Mouse (Mus musculus) left cerebral cortex, adult 18-20 months (tissue): Measurements from ENCODE around the gene C5ar2. TPM values are rescaled to one million over a fixed set of nuclear protein-coding genes. Genes with fewer than 3 reads are reported as not detected.
"Not testable (repeated sequence)": the region's sequence is repeated elsewhere in the genome, so short reads cannot be mapped to it uniquely, and the experiment has no call there.

Experiments used
- DNase-seq, 2 experiments: peaks; one replicate each; pipeline ENCODE4 v3.0.0; 2021 to 2022; ENCODE audit warnings: low spot score in 2 of 2, mixed read lengths in 1 of 2
- long read RNA-seq, 2 experiments: library from polyadenylated mRNA; stranded (forward); transcript quantifications; one replicate each; pipeline ENCODE4 v2.0.0; 2021
- total RNA-seq, 2 experiments: library from RNA; stranded (reverse); gene quantifications; 2 replicates each; pipeline ENCODE4 v1.2.3; 2021

The C5ar2 gene
- total RNA-seq: under 1 TPM; 0.58 to 0.73 TPM
- long read RNA-seq, experiment 1: 0 reads
- long read RNA-seq, experiment 2: 0 reads

DNA sequence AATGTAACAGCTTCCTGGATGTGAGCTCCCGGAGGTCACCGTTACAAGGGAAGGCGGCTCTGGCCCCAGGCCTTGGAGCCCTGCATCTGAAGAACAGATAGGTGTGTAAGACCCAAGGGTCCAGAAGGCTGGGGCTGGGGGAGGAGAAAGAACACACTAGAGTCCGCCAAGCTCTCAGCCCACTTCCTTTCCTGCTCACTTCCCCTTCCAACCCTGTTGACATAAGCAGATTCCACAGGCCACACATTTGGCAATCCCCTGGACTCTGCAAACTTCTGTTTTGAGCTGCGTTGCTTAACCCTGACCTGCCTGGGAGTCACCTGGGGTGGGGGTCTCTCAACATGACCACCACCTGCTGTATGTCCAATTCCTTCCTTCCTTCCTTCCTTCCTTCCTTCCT lies at the start of gene C5ar2:
Gene C5ar2, minus strand, starts transcription at position 88 of the 400 bp plus-strand sequence.
- DNase-seq: no peak

DNA sequence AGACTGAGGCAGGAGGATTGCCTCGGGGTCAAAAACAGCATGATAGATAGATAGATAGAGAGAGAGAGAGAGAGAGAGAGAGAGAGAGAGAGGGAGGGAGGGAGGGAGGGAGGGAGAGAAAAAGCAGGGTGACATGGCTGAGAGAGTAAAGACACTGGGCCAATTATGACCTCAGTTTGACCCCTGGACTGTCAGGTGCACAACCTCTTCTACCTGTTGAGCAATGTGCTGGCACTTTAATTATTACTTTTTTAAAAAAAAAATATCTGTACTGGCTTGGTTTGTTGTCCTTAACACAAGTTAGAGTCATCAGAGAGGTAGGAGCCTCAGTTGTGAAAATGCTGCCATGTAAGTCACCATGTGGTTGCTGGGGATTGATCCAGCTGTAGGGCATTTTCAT lies 43.8 kb upstream of the C5ar2 start:
- DNase-seq: no peak

DNA sequence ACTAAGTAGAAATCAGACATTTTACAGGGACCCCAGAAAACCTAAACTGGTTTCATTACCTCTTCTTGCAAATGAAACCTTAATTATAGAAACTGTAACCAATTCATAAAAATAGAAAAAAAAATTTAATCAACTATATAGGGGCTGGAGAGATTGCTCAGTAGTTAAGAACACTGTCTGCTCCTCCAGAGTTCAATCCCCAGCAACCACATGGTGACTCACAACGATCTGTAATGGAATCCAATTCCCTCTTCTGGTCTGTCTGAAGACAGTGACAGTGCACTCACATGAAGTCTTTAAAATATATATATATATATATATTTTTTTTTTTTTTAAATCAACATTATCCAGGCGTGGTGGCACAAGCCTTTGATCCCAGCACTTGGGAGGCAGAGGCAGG lies 43.1 kb upstream of the C5ar2 start:
- DNase-seq: no peak

DNA sequence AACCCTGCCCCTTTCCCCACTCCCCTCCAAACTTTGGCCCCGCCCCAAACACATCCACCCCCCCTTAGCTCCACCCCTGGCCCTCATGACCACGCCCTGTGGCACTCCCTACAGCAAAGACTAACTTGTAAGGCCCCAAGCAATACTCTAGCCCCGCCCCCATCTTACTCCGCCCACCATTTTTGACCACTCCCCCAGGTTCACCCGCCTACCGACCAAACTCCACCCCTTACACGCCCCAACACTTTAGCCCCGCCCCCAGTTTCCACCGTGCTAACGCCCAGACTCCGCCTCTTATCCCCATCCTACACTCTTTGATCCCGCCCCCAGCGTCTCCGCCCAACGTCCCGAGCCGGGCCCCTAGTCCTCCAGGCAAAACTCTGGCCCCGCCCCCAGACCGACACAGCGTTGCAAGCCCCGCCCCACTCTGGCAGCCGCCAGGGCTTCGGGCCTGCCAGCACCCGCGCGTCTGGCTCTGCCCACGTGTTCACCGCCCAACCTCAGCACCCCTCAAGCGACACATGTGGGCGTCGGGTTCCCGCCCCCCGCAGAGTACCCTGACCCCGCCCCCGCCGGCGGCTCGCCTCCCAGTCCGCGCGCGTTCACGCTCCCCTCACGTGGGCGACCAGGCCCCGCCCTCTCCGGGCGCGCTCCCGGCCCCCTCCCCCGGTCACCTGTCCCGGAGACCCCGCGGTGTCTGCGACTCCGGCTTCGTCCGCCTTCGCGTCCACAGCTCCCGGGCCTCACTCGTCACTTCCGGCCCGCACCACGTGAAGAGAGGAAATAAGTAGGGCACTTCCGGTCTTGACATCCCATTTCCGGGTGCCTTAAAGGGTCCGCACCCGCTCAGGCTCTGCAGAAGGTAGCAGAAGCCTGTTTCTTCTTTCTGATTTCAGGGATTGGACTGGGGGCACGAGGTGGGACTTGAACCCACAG lies 42.3 kb upstream of the C5ar2 start, which contains the start of gene Ccdc9:
Gene Ccdc9, minus strand, starts transcription at position 770 of the 936 bp plus-strand sequence.
- DNase-seq: peak; percentile 99

DNA sequence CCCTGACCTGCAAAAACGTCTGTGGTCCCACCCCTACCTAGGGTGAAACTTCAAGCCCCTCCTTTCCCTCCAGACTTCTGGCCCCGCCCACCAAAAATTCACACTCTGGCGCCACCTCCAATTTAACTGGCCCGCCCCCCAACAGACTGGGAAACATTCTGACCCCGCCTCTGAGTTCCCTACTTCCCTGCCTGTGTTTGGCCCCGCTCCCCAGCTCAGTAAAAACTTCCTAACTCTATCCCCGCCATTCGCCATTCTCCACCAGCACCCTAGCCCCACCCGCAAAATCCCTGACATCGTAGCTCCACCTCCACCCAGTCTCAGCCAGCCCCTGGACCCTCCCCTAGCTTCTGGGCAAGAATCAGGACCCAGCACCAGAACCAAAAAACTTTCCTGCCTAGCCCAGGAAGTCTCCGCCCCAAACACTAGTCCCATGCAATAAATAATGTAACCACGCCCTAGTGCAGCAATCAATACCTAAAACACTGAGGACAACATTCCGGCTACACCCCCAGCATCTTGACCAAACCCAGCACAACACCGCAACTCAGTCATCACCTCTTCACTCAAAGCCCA lies 41.6 kb upstream of the C5ar2 start:
- no peak for DNase-seq

DNA sequence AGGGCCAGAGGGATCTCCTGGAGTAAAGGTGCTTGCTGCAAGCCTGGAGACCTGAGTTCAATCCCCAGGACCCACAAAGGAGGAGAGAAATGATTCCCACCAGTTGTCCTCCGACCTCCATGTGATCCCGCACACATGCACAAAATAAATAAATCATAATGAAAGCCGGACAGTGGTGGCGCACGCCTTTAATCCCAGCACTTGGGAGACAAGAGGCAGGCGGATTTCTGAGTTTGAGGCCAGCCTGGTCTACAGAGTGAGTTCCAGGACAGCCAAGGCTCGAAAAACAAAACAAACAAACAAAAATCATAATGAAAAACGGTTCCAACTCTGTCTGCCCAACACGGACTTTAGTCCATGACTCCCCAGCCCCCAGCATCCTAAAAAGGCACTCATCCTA lies 41.0 kb upstream of the C5ar2 start:
- no peak for DNase-seq

DNA sequence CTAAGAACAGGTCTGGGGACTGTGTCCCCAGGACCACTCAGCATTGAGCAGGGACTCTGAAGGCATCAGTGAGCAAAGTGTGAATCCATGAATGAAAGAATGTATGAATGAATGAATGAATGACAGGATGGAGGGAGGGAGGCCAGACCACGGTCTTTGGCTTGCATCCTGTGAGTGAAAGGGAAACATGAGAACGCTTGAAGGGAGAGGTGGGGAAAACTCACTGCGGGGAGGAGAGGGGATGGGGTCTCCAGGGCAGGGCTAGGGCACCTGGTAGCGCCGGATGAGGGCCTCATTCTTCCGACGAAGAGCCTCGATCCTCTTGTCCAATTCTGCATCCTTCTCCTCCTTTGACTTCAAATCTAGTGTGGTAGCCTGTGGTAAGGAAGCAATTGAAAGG lies 40.0 kb upstream of the C5ar2 start:
- DNase-seq: no peak

DNA sequence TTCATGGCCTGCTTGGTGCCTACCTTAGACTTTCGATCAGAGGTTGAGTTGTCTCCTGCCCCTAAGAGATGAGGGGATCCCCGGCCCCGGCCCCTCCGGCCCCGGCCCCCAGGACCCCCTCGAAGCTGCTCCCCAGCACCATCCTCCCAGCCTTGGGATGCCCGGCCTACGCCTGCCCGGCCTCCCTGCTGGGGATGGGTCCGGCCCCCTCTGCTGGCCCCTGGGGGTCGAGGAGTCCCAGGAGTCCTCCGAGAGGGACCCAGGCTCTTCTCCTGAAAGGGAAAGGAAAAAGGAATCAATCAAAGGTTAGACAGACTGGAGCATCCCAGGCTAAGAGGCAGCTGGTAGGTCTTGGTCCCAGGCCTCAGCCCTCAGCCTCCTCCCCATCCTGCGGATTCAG lies 38.4 kb upstream of the C5ar2 start:
- no peak for DNase-seq

DNA sequence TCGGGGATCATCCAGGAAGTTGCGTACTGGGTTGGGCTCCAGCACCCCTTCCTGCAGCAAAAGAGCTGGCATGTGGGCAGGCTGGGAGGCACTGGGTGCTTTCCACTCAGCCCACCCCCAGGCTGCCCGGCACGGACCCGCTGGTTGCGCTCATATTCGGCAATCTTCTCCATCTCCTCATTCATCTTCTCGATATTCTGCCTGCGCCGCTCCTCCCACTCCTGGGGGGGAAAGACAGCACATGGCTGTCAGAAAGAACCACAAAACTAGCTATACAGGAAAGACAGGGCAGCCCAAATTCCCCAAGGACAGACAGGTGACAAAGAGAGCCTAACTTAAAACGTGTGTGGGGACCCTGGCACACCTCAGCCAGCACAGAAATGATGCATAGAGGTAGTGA lies 36.8 kb upstream of the C5ar2 start:
- no peak for DNase-seq

DNA sequence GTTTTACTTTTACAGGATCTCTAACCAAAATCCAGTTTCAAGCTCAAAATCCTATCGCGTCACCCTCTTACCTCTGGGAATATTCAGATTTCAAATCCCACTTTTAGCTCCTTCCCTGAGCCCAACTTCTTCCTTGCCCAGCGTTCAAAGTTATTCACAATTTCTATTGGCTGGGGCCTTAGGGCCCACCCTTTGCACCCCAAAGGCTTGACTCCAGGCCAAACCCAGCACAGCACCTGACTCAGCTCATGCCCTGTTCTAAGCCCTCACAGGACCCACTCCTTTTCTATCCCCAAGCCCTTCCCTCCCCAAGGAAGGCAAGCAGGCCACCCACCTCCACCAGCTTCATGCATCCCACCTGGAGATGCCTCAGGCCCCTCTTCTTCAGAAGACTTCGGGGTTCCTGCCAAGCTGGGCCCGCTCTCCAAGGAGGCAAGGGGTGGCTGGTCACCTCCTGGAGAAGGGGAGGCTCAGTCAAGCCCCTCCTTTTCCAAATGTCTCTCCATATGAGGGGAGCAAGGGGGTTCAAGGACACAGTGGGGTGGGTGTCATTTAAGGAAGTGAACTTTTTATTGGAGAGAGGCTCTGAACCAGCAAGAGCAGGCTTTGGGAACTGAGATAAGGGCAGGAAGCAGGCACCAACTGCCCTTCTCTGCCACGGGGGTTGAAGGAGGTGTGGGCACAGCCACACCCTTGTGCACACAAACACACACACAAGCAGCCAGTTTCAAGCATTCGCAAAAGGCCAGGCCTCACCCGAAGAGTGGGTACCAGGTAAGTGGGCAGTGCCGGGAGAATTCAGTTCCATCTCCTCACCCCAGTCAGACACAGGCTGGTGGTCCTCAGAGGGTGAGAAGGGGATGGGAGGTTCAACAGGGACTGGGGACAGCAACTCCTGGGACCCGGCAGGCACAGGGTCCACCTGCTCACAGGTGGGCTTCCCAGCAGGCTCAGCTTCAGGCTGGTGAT lies 31.3 kb upstream of the C5ar2 start:
- DNase-seq: no peak

DNA sequence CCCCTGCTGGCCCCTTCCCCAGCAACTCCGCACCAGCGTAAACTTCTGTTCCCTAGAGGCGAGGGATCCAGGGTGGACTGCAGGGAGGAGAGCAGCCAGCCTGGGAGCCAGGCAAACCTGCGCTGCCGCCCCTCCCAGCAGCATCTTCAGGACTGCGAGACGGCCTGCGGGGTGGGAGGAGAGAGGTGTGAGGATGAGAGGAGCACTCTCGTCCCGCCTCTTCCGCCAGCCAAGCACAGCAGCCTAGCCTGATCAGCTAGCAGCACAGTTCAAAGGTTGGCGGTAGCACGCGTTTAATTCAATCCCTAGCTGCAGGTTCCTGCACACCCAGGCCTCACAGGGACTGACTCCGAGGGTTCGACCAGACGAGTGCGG lies 29.8 kb upstream of the C5ar2 start:
- DNase-seq: peak; percentile 52 to 68

DNA sequence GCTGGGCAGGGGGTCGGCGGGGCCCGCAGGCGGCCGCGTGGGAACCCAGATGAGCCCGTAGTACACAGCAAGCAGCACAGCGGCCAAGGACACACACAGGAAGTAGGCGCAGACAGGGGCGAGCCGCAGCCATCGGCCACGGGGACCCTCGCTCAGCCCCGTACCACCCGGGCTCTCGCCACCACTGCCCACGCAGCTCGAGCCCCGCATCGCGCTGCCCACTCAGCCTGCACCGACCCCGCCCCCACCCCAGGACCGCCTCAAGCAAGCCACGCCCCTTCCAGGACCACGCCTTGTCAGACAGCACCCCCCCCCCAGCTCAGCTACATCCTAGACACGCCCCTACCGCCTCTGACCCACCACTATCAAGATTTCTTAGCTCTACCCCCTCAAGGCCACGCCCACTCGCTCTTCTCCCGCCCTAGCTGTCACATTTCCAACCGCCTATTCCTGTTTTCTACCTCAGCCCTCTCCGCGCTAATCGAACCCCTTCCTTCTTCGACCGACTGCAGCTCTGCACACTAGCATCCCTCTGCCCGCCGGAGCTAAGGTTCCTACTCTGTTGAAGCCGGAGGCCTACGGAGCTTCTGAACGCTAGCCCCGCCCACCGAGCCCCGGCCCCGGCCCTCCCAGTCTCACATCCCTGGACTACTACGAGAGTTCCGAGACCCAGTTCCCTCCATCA lies 29.3 kb upstream of the C5ar2 start, which contains the start of gene Inafm1:
Gene Inafm1, minus strand, starts transcription at position 537 of the 685 bp plus-strand sequence.
- peak; percentile 71 to 82 for DNase-seq

DNA sequence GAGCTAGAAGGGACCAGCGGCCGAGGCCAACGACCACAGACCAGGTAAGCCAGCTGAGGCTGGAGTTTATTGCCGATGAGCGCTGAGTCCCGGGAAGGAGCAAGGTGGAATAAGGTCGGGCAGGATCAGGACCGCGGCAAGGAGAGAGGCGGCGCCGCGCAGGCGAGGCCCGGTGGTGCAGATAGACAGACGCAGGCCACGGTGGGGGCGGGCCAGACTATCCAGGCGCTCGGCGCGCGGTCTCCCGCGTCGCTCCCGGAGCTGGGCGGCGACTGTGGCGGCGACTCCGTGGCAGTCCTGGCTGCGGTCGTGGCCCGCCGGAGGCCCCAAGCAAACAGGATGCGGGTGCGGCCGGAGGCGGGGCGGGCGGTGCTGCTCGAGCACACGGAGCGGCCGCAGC lies 28.7 kb upstream of the C5ar2 start:
- peak; percentile 69 to 79 for DNase-seq

DNA sequence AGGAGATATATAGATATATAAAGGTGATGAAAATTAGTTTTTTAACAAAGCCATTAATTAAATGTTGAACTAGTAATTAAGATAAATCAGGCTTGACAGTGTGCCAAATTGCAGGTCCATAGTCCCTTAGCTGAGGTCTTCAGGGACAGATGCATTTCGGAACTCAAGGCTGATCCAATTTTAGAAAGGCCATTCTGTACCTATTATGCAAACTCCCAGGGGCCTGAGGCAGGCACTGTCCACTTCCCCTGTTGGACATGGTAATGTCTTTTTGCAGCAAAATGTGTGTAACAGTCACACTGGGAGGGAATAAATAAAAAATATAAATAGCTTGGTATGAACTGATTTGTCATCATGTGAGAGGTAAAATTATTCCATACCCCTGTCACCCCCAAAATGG lies 27.2 kb upstream of the C5ar2 start:
- DNase-seq: no peak

DNA sequence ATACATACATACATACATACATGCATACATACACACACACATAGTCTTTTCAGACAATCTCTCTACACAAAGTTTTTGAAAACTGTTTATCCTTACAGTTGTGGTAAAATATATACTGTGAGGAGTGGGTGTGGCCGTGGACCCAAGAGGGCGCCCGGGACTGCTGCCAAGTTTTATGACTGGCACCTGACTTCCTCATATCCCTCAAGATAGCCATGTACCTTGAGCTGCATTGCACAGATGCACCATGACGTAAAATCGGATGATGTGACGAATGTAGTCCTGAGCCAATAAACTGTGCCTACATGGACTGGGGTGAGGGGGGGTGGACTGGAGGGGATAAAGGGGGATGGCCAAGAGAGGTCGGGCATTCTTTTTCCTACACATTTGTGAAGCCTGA lies 22.6 kb upstream of the C5ar2 start:
- DNase-seq: not testable (repeated sequence)

DNA sequence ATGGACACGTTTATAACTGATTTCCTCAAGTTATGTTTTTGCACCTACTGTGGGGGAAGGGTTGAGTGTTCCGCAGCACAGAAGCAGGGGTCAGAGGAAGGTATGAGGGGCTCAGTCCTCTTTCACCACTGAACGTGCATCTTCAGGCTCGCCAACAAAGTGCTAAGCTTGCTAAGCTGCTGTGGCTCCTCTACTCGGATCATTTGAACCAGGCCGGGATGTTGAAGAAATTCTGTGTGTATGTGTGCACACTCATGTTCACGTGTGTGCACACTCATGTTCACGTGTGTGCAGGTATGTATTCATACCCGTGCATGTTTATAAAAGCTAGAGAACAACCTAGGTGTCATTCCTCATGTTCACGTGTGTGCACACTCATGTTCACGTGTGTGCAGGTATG lies 21.9 kb upstream of the C5ar2 start:
- no peak for DNase-seq

DNA sequence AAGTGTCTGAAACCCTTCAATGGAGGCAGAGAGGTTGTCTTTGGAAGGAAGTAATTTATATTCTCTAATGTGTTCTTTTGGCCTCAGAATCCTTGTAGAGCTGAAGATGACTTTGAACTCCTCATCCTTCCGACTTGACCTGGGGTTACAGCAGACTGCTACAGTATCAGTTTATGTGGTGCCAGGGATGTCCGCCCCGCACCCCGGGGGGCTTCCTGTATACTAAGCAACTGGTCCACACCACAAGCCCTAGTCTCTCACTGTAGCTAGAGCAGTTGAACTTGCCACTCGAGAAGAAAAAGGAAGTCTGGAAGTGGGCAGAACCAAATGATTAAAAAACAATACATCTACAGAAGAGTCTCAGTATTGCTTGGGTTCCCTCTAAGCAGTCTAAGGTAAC lies 19.9 kb upstream of the C5ar2 start:
- no peak for DNase-seq

DNA sequence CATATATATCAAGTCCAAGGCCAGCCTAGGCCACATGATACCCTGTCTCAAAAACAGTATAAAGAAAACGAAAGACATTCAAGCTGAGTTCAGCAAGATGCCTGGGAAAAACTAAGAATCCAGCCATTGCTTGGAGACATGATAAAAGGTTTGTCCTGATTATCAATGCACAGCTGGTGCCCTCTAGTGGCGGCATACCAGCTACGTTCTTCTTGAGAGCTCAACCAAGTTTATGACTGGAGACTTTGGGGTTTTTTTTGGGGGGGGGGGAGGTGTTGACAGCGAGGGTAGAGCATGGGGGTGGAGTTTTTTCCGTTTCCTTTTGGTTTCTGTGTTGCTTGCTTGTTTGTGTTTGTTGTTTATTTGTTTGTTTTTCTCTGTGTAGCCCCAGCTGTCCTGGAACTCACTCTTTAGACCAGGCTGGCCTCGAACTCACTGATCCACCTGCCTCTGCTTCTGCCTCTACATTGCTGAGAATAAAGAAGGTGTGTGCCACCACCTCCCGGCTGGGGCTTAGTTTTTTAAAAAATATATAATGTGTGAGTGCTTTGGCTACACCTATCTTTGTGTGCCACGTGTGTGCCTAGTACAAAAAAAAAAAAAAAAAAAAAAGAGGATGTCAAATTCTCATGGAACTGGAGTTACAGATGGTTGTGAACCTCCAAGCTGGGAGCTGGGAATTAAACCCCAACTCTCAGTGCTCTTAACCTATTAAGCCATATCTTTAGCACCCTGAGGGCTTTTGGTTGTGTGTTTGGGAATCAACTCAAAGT lies 19.2 kb upstream of the C5ar2 start:
- peak; percentile 78 to 87 for DNase-seq

DNA sequence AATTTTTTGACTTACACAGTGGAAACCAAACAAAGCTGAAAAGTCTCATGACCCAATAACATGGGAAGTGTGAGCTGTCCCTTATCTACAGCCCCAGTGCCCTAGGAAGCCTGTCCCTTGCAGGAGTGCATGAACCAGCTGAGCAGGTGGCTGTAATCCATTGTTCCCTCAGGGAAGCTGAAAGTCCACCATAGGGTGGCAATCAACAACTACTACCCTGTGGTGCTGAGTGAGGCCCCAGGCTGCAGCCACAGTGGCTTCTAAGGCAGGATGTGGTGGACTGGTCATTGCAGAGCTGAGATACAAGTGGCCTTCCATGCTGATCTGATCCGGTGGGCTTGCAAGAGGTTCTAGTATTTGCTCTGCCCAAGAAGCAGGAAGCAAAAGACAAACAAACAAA lies 17.1 kb upstream of the C5ar2 start:
- DNase-seq: no peak

DNA sequence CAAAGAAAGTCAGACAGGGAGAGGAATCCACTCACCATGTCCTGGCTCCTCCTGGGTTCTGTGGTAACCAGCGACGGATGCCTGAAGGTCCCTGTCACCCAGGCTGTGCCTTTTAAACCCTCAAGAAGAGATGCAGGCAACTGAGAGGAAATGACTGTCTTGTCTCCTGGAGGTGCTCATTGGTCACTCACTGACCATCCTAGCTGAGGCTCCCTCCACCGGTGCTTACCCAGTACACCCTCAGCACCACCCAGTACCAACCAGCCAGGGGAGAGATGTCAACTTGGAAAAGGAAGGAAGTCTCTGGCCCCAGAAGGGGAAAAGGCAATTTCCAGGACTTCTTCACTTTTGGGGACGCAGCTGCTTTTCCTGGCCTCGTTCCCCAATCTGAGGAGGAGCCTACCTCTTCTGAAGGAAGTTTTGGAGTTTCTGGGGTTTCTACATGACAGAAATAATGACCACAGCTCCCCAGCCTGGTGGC lies 15.2 kb upstream of the C5ar2 start, which contains the start of gene C5ar1:
Gene C5ar1, minus strand, starts transcription at position 431 of the 481 bp plus-strand sequence.
- no peak for DNase-seq
